Mouse (Mus musculus) brain, adult 10 weeks (tissue): ENCODE data around the gene Egr2. TPM values are rescaled to one million over a fixed set of nuclear protein-coding genes. Genes with fewer than 3 reads are reported as not detected.

Experiments
- polyA plus RNA-seq: library from polyadenylated mRNA; stranded (reverse); fragments of 350-450 nt; fragmentation: Illumina TruSeq; extraction: RNeasy Lipid Tissue Mini Kit (QIAGEN cat#74804); gene quantifications from one replicate; pipeline ENCODE4 v1.2.3, GENCODE M21; 2015; ENCODE audit warnings: low read depth, low replicate concordance

The Egr2 gene
- 8.3 TPM for polyA plus RNA-seq

GRCm38 (mm10) chr10:67535256-67535655 is at the start of gene Egr2:
Egr2 (plus strand) TSS chr10:67535475.

GRCm38 (mm10) chr10:67548877-67549731 is 13.8 kb downstream of the Egr2 start, which contains the start of gene Ado:
Ado (minus strand) TSS chr10:67548955.

Other genes starting within 250 kb of the Egr2 start
- gene Ado, start 13.5 kb downstream of the Egr2 start, polyA plus RNA-seq = 35.9 TPM